Mouse (Mus musculus) small intestine, adult 2 months (tissue): Measurements from ENCODE around the gene Xylb. TPM values are rescaled to one million over a fixed set of nuclear protein-coding genes. Genes with fewer than 3 reads are reported as not detected.
A peak's percentile ranks its signal among the peaks of the same experiment; 100 is the strongest.

Experiments used
- H3K27ac ChIP-seq: fragments of 200-500 bp; 2 replicates; pipeline ENCODE4 v1.5.1; 2012; ENCODE audit warnings: low read depth, low read length, control low read depth, inconsistent platforms; ENCODE audit not compliant: insufficient read depth
- H3K27me3 ChIP-seq: fragments of 200-500 bp; 2 replicates; pipeline ENCODE4 v1.6.1; 2012; ENCODE audit warnings: mild to moderate bottlenecking, moderate library complexity, low read length, inconsistent platforms; ENCODE audit not compliant: control insufficient read depth, insufficient read depth
- H3K36me3 ChIP-seq: fragments of 200-500 bp; 2 replicates; pipeline ENCODE4 v1.6.1; 2012; ENCODE audit warnings: mild to moderate bottlenecking, low read length, control low read depth, inconsistent platforms; ENCODE audit not compliant: control insufficient read depth, insufficient read depth
- H3K4me1 ChIP-seq: fragments of 200-500 bp; 2 replicates; pipeline ENCODE4 v1.6.1; 2012; ENCODE audit warnings: low read length, inconsistent platforms, mixed read lengths; ENCODE audit not compliant: control insufficient read depth, insufficient read depth, insufficient read length
- H3K4me3 ChIP-seq: fragments of 200-500 bp; 2 replicates; pipeline ENCODE4 v1.5.1; 2012; ENCODE audit warnings: low read depth, mild to moderate bottlenecking, control low read depth, inconsistent platforms, low read length, moderate library complexity
- CTCF ChIP-seq: fragments of 200-500 bp; IDR thresholded peaks from 2 replicates; pipeline ENCODE4 v1.5.1; 2012; ENCODE audit warnings: low read depth, mild to moderate bottlenecking, control low read depth, inconsistent platforms, low read length, moderate library complexity, mixed read lengths; ENCODE audit not compliant: insufficient replicate concordance, insufficient read length; ENCODE audit errors: extremely low read depth
- POLR2A ChIP-seq: fragments of 200-500 bp; IDR thresholded peaks from 2 replicates; pipeline ENCODE4 v1.6.1; 2012; ENCODE audit warnings: low read depth, mild to moderate bottlenecking, control low read depth, inconsistent platforms, low read length, moderate library complexity
- WGBS: fragments of 180-500 bp; shearing (Covaris S2); methylation state at CpG from one replicate; pipeline ENCODE4 v1.1.7; 2018; 5-methylcytosine and 5-hydroxymethylcytosine counted together
- polyA plus RNA-seq: library from polyadenylated mRNA; depleted of rRNA; stranded (reverse); fragments of >200 nt; gene quantifications from 2 replicates; pipeline ENCODE4 v1.2.3, GENCODE M21; 2012

Xylb gene
- polyA plus RNA-seq, 1 experiment = 8.9 TPM

- Histone ChIP-seq H3K4me1 (no peaks in the 10 kb centered on the region), H3K4me3 (no peak overlapping the region), H3K27me3 (no peaks in the 10 kb centered on the region), H3K36me3 (peaks cover 4% of the 10 kb centered on the region; the same call in 1 of the 2 replicates), H3K27ac (no peak overlapping the region)
- WGBS = 89% methylated on average over 3 of the region's 3 CpGs
- TF ChIP-seq CTCF (no peak), POLR2A (no peak)
These were observed 17.8 kb downstream of the Xylb start for GRCm38 (mm10) chr9:119375008-119375407.

GRCm38 (mm10) chr9:119375556-119375955, 18.4 kb downstream of the Xylb start:
- TF ChIP-seq POLR2A (no peak), CTCF (no peak)
- H3K36me3 ChIP-seq = peaks cover 5% of the 10 kb centered on the region
- no peak overlapping the region for H3K27ac ChIP-seq
- H3K4me1 ChIP-seq = no peaks in the 10 kb centered on the region
- no peak overlapping the region for H3K4me3 ChIP-seq
- WGBS = 79% methylated on average over 6 of the region's 6 CpGs
- no peaks in the 10 kb centered on the region for H3K27me3 ChIP-seq

GRCm38 (mm10) chr9:119378231-119378630, 21.1 kb downstream of the Xylb start:
- H3K27me3 ChIP-seq = no peaks in the 10 kb centered on the region
- TF ChIP-seq POLR2A (no peak), CTCF (no peak)
- 79% methylated on average over 4 of the region's 4 CpGs for WGBS
- H3K36me3 ChIP-seq = peaks cover 6% of the 10 kb centered on the region
- H3K4me3 ChIP-seq = no peak overlapping the region
- H3K27ac ChIP-seq = no peak overlapping the region
- no peaks in the 10 kb centered on the region for H3K4me1 ChIP-seq

- Histone ChIP-seq H3K27ac (no peak overlapping the region), H3K36me3 (peaks cover 5% of the 10 kb centered on the region), H3K4me3 (no peak overlapping the region), H3K4me1 (no peaks in the 10 kb centered on the region), H3K27me3 (no peaks in the 10 kb centered on the region)
- WGBS = 73% methylated on average over 6 of the region's 6 CpGs
- TF ChIP-seq CTCF (no peak), POLR2A (no peak)
These were observed 25.4 kb downstream of the Xylb start for GRCm38 (mm10) chr9:119382603-119383002.

GRCm38 (mm10) chr9:119388956-119389355, 31.8 kb downstream of the Xylb start:
- Histone ChIP-seq H3K4me1 (no peaks in the 10 kb centered on the region), H3K36me3 (no peaks in the 10 kb centered on the region; the same call in 1 of the 2 replicates), H3K27me3 (no peaks in the 10 kb centered on the region), H3K4me3 (no peak overlapping the region), H3K27ac (no peak overlapping the region)
- WGBS = 70% methylated on average over 5 of the region's 5 CpGs
- TF ChIP-seq POLR2A (no peak), CTCF (no peak)

DNA sequence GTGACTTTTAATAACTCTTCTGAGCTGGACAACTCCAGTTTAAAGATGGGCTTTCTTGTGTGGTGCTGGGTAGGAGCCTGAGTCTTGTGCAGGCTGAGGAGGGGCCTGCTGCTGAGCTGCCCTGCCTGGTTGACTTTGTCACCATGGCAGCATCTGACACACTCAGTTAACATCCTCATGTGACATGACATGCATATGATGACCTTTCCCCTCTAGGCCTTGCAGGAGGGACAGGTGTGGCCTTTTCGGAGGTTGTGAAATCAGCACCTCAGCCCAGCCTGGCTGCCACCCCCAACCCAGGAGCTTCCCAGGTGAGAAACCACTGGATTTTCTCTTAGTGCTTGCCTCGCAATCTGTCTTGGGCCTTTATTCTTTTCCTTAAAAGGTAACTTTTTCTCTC, 33.0 kb downstream of the Xylb start:
- no peaks in the 10 kb centered on the region for H3K4me1 ChIP-seq
- H3K4me3 ChIP-seq = no peak overlapping the region
- 91% methylated on average over 2 of the region's 2 CpGs for WGBS
- no peaks in the 10 kb centered on the region; the same call in 1 of the 2 replicates for H3K36me3 ChIP-seq
- H3K27me3 ChIP-seq = no peaks in the 10 kb centered on the region
- H3K27ac ChIP-seq = no peak overlapping the region
- TF ChIP-seq POLR2A (no peak), CTCF (no peak)

- Histone ChIP-seq H3K27ac (no peak overlapping the region), H3K4me1 (no peaks in the 10 kb centered on the region), H3K4me3 (no peak overlapping the region), H3K36me3 (no peaks in the 10 kb centered on the region), H3K27me3 (no peaks in the 10 kb centered on the region)
- WGBS = 70% methylated on average over 1 of the region's 1 CpGs
- TF ChIP-seq POLR2A = no peak
- no peak for TF ChIP-seq CTCF
These were observed 37.6 kb downstream of the Xylb start for GRCm38 (mm10) chr9:119394808-119395207.

GRCm38 (mm10) chr9:119401351-119401750, 44.2 kb downstream of the Xylb start:
- 0 out of 2 replicates have a peak overlapping the region, but pooled peaks have one; percentile 17 for H3K27ac ChIP-seq

More at GRCm38 (mm10) chr9:119401351-119401750, 44.2 kb downstream of the Xylb start:
- TF ChIP-seq POLR2A (no peak), CTCF (no peak)
- under 1% methylated on average over 7 of the region's 7 CpGs for WGBS
- Histone ChIP-seq H3K4me3 (peak overlapping the region; percentile 98), H3K36me3 (no peaks in the 10 kb centered on the region), H3K4me1 (peaks cover 10% of the 10 kb centered on the region), H3K27me3 (no peaks in the 10 kb centered on the region)
